Comparison of ENCODE assay signal across 28 mouse cellular contexts in the genomic region with DNA sequence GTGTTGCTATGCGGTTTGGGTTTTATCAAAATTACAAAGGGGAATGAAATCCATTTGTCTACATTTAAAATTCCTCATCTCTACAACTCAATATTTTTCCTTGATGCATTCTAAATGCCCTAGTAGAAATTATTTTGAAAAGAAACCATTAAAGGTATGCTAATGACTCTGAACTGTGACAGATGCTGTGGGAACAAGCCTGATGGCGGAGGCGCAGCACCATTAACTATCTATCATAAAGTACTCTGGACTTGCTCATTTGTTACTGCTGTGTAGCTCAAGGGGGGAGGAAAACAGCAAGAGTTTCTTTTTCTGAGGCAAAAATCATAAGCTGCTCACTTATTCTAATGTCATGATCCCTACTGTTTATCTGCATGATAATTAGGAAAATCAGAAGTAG.
DNase-seq lines count a peak whose midpoint lies in the region; ATAC-seq and TF ChIP-seq lines count a peak whose summit lies in the region.
"Had no signal": no experiment of that assay in that cellular context is flagged by ENCODE, and none has a peak within 500 bp of the region (broad histone marks: within the 10 kb centered on the region; RNA-seq: fewer than 3 reads in every experiment).

No protein-coding gene starts in this region.

- H3K4me3 ChIP-seq in forebrain, embryonic 16.5 days (replicated peaks; ENCODE audit: low read length) = no peak overlapping the region
- H3K4me3 ChIP-seq in forebrain, embryonic 15.5 days = no peak overlapping the region
- H3K4me3 ChIP-seq in hindbrain, embryonic 16.5 days (ENCODE audit: low read length) = no peak overlapping the region
- no peak overlapping the region for H3K4me3 ChIP-seq in hindbrain, embryonic 12.5 days
- no peak overlapping the region for H3K4me3 ChIP-seq in midbrain, embryonic 14.5 days (replicated peaks; ENCODE audit: low read depth, low read length)
- H3K4me3 ChIP-seq in midbrain, embryonic 11.5 days (ENCODE audit: low read depth, low read length) = no peak overlapping the region
- H3K4me3 ChIP-seq: embryonic facial prominence, embryonic 13.5 days; embryonic facial prominence, embryonic 15.5 days; erythroblast, embryonic 14.5 days; forebrain, embryonic 10.5 days; forebrain, embryonic 12.5 days had no signal

- ATAC-seq in forebrain, embryonic 16.5 days = peak; percentile 73
- no peak for ATAC-seq in forebrain, embryonic 15.5 days (replicated peaks)
- ATAC-seq in hindbrain, embryonic 16.5 days = 0 out of 2 replicates have a peak, but pooled peaks have one; percentile 40
- ATAC-seq in hindbrain, embryonic 12.5 days (ENCODE audit: low FRiP score) = no peak
- ATAC-seq in midbrain, embryonic 14.5 days (ENCODE audit: low FRiP score, low TSS enrichment) = no peak
- no peak for ATAC-seq in midbrain, embryonic 11.5 days (ENCODE audit: low FRiP score)
- ATAC-seq: activated CD4-positive, CD25-positive, alpha-beta regulatory T cell, adult 4 months; CD4-positive, CD25-positive, alpha-beta regulatory T cell, adult 4 months; Patski had no signal

- no peaks in the 10 kb centered on the region for H3K9me3 ChIP-seq in forebrain, embryonic 16.5 days (ENCODE audit: control insufficient read depth, low read length)
- H3K9me3 ChIP-seq in forebrain, embryonic 15.5 days = no peaks in the 10 kb centered on the region
- no peaks in the 10 kb centered on the region for H3K9me3 ChIP-seq in hindbrain, embryonic 16.5 days (ENCODE audit: control insufficient read depth, low read length)
- H3K9me3 ChIP-seq in hindbrain, embryonic 12.5 days (replicated peaks) = no peaks in the 10 kb centered on the region
- no peaks in the 10 kb centered on the region for H3K9me3 ChIP-seq in midbrain, embryonic 14.5 days (ENCODE audit: control insufficient read depth, low read length)
- H3K9me3 ChIP-seq in midbrain, embryonic 11.5 days (ENCODE audit: control insufficient read depth, low read length) = no peaks in the 10 kb centered on the region
- H3K9me3 ChIP-seq: embryonic facial prominence, embryonic 13.5 days; embryonic facial prominence, embryonic 15.5 days; forebrain, embryonic 10.5 days; forebrain, embryonic 12.5 days; G1E had no signal

- TF ChIP-seq POLR2A in brain, embryonic 14.5 days (IDR thresholded peaks at IDR 0.05; ENCODE audit: borderline replicate concordance, extremely low read depth, insufficient read depth, insufficient read length, poor library complexity, severe bottlenecking) = no peak

- DNase-seq in midbrain, embryonic 14.5 days = peak; percentile 18
- no peak for DNase-seq in midbrain, embryonic 11.5 days (ENCODE audit: low spot score, missing footprints)
- DNase-seq in brain, embryonic 14.5 days (ENCODE audit: low read depth) = peak; percentile 65
- DNase-seq: adrenal gland, adult 8-10 months; adrenal gland, postnatal 14 days; adrenal gland, postnatal 36 days; B cell, adult 2 months; cerebellum, adult 11 months; cerebellum, adult 18-20 months; cerebellum, adult 8-10 months; cerebellum, adult 9-11 months; cerebellum, postnatal 14 days; cerebellum, postnatal 36 days; embryo, embryonic 11 days had no signal

- no peaks in the 10 kb centered on the region for H3K27me3 ChIP-seq in forebrain, embryonic 16.5 days (replicated peaks; ENCODE audit: control insufficient read depth, insufficient read depth, low read length)
- H3K27me3 ChIP-seq in forebrain, embryonic 15.5 days = no peaks in the 10 kb centered on the region
- no peaks in the 10 kb centered on the region for H3K27me3 ChIP-seq in hindbrain, embryonic 16.5 days (replicated peaks; ENCODE audit: control insufficient read depth, insufficient read depth, low read length)
- no peaks in the 10 kb centered on the region for H3K27me3 ChIP-seq in hindbrain, embryonic 12.5 days
- H3K27me3 ChIP-seq in midbrain, embryonic 14.5 days (ENCODE audit: control insufficient read depth, insufficient read depth, low read length) = no peaks in the 10 kb centered on the region
- no peaks in the 10 kb centered on the region for H3K27me3 ChIP-seq in midbrain, embryonic 11.5 days (ENCODE audit: control insufficient read depth, insufficient read depth, low read length)
- H3K27me3 ChIP-seq: CH12.LX; embryonic facial prominence, embryonic 13.5 days; embryonic facial prominence, embryonic 15.5 days; forebrain, embryonic 12.5 days; Patski had no signal

- WGBS in forebrain, embryonic 16.5 days = 58% methylated on average over 3 of the region's 3 CpGs
- whole genome bisulfite sequencing in forebrain, embryonic 15.5 days = 60% methylated on average over 3 of the region's 3 CpGs
- 64% methylated on average over 3 of the region's 3 CpGs for WGBS in hindbrain, embryonic 16.5 days
- 79% methylated on average over 3 of the region's 3 CpGs for WGBS in hindbrain, embryonic 12.5 days
- 72% methylated on average over 3 of the region's 3 CpGs for WGBS in midbrain, embryonic 14.5 days
- 97% methylated on average over 3 of the region's 3 CpGs for whole genome bisulfite sequencing in midbrain, embryonic 11.5 days

- H3K27ac ChIP-seq in forebrain, embryonic 16.5 days (ENCODE audit: low read length) = no peak overlapping the region
- no peak overlapping the region for H3K27ac ChIP-seq in forebrain, embryonic 15.5 days (replicated peaks)
- no peak overlapping the region for H3K27ac ChIP-seq in hindbrain, embryonic 16.5 days (ENCODE audit: low read depth, low read length)
- no peak overlapping the region for H3K27ac ChIP-seq in hindbrain, embryonic 12.5 days
- H3K27ac ChIP-seq in midbrain, embryonic 14.5 days (replicated peaks; ENCODE audit: low read depth, low read length) = no peak overlapping the region
- no peak overlapping the region for H3K27ac ChIP-seq in midbrain, embryonic 11.5 days (ENCODE audit: low read depth, low read length)
- H3K27ac ChIP-seq: embryonic facial prominence, embryonic 13.5 days; embryonic facial prominence, embryonic 15.5 days; forebrain, embryonic 10.5 days; forebrain, embryonic 12.5 days had no signal

- TF ChIP-seq CTCF in brain, embryonic 14.5 days (IDR thresholded peaks at IDR 0.05; ENCODE audit: borderline replicate concordance, extremely low read depth, insufficient read depth, insufficient read length) = no peak

- peaks cover 6% of the 10 kb centered on the region for H3K4me1 ChIP-seq in forebrain, embryonic 16.5 days (replicated peaks; ENCODE audit: control insufficient read depth, insufficient read depth, low read length)
- peaks cover 6% of the 10 kb centered on the region for H3K4me1 ChIP-seq in forebrain, embryonic 15.5 days
- no peaks in the 10 kb centered on the region for H3K4me1 ChIP-seq in hindbrain, embryonic 16.5 days (ENCODE audit: control insufficient read depth, insufficient read depth, low read depth, low read length)
- no peaks in the 10 kb centered on the region; the same call in 1 of the 2 replicates for H3K4me1 ChIP-seq in hindbrain, embryonic 12.5 days
- no peaks in the 10 kb centered on the region; the same call in 1 of the 2 replicates for H3K4me1 ChIP-seq in midbrain, embryonic 14.5 days (ENCODE audit: control insufficient read depth, insufficient read depth, low read length)
- H3K4me1 ChIP-seq in midbrain, embryonic 11.5 days (ENCODE audit: control insufficient read depth, insufficient read depth, low read length) = no peaks in the 10 kb centered on the region
- H3K4me1 ChIP-seq: embryonic facial prominence, embryonic 13.5 days had no signal

- no peaks in the 10 kb centered on the region for H3K36me3 ChIP-seq in forebrain, embryonic 16.5 days (ENCODE audit: control insufficient read depth, insufficient read depth)
- no peaks in the 10 kb centered on the region for H3K36me3 ChIP-seq in forebrain, embryonic 15.5 days
- H3K36me3 ChIP-seq in hindbrain, embryonic 16.5 days (ENCODE audit: control insufficient read depth, insufficient read depth, low read length) = no peaks in the 10 kb centered on the region
- H3K36me3 ChIP-seq in hindbrain, embryonic 12.5 days = no peaks in the 10 kb centered on the region
- no peaks in the 10 kb centered on the region for H3K36me3 ChIP-seq in midbrain, embryonic 14.5 days (ENCODE audit: control insufficient read depth, insufficient read depth, low read length)
- no peaks in the 10 kb centered on the region for H3K36me3 ChIP-seq in midbrain, embryonic 11.5 days (ENCODE audit: control insufficient read depth, insufficient read depth, low read length)
- H3K36me3 ChIP-seq: embryonic facial prominence, embryonic 13.5 days; embryonic facial prominence, embryonic 15.5 days; forebrain, embryonic 10.5 days; forebrain, embryonic 12.5 days had no signal

- H3K4me2 ChIP-seq in forebrain, embryonic 16.5 days (ENCODE audit: low read length) = no peak overlapping the region
- no peak overlapping the region for H3K4me2 ChIP-seq in forebrain, embryonic 15.5 days (replicated peaks)
- no peak overlapping the region for H3K4me2 ChIP-seq in hindbrain, embryonic 16.5 days (ENCODE audit: low read length)
- H3K4me2 ChIP-seq in hindbrain, embryonic 12.5 days (replicated peaks) = no peak overlapping the region
- H3K4me2 ChIP-seq in midbrain, embryonic 14.5 days (ENCODE audit: low read length) = no peak overlapping the region
- H3K4me2 ChIP-seq in midbrain, embryonic 11.5 days = no peak overlapping the region
- H3K4me2 ChIP-seq: embryonic facial prominence, embryonic 13.5 days; embryonic facial prominence, embryonic 15.5 days; forebrain, embryonic 12.5 days had no signal

- no peak overlapping the region for H3K9ac ChIP-seq in forebrain, embryonic 16.5 days (replicated peaks; ENCODE audit: low read depth, low read length)
- no peak overlapping the region for H3K9ac ChIP-seq in forebrain, embryonic 15.5 days (replicated peaks)
- no peak overlapping the region for H3K9ac ChIP-seq in hindbrain, embryonic 16.5 days (ENCODE audit: low read depth, low read length)
- no peak overlapping the region for H3K9ac ChIP-seq in hindbrain, embryonic 12.5 days
- no peak overlapping the region for H3K9ac ChIP-seq in midbrain, embryonic 14.5 days (replicated peaks; ENCODE audit: low read length)
- H3K9ac ChIP-seq in midbrain, embryonic 11.5 days (ENCODE audit: low read length) = no peak overlapping the region
- H3K9ac ChIP-seq: embryonic facial prominence, embryonic 13.5 days; embryonic facial prominence, embryonic 15.5 days; forebrain, embryonic 12.5 days had no signal

Comparison
In these comparisons a context has a peak if more than half of its experiments do, and no peak if none do; other contexts are left out.
1. ATAC-seq: peak in forebrain, embryonic 16.5 days (single experiment) and hindbrain, embryonic 16.5 days (single experiment); none in forebrain, embryonic 15.5 days (single experiment), hindbrain, embryonic 12.5 days (single experiment), midbrain, embryonic 14.5 days (single experiment) and midbrain, embryonic 11.5 days (single experiment).